Mouse (Mus musculus) thymus, adult 2 months (tissue): Measurements from ENCODE around the gene Appbp2. TPM values are rescaled to one million over a fixed set of nuclear protein-coding genes. Genes with fewer than 3 reads are reported as not detected.
A peak's percentile ranks its signal among the peaks of the same experiment; 100 is the strongest.

Experiments
- DNase-seq: peaks from one replicate; pipeline ENCODE4 v3.0.0; 2021
- H3K27ac ChIP-seq: fragments of 200-500 bp; 2 replicates; pipeline ENCODE4 v1.5.1; 2012; ENCODE audit warnings: low read length, control low read depth; ENCODE audit not compliant: control insufficient read depth, insufficient read depth
- H3K27me3 ChIP-seq: fragments of 200-500 bp; 2 replicates; pipeline ENCODE4 v1.6.1; 2012; ENCODE audit warnings: mild to moderate bottlenecking, low read length, moderate library complexity, mixed read lengths; ENCODE audit not compliant: control insufficient read depth, insufficient read depth
- H3K36me3 ChIP-seq: fragments of 200-500 bp; 2 replicates; pipeline ENCODE4 v1.6.1; 2012; ENCODE audit warnings: mild to moderate bottlenecking, low read length, moderate library complexity; ENCODE audit not compliant: control insufficient read depth, insufficient read depth
- H3K4me1 ChIP-seq: fragments of 200-500 bp; replicated peaks from 2 replicates; pipeline ENCODE4 v1.6.1; 2012; ENCODE audit warnings: low read length; ENCODE audit not compliant: control insufficient read depth, insufficient read depth
- H3K4me3 ChIP-seq: fragments of 200-500 bp; 2 replicates; pipeline ENCODE4 v1.5.1; 2012; ENCODE audit warnings: mild to moderate bottlenecking, low read length, control low read depth, moderate library complexity; ENCODE audit not compliant: control insufficient read depth, insufficient read depth
- CTCF ChIP-seq: fragments of 200-500 bp; IDR thresholded peaks from 2 replicates; pipeline ENCODE4 v1.5.1; 2012; ENCODE audit warnings: mild to moderate bottlenecking, control low read depth, low read length, moderate library complexity, borderline replicate concordance; ENCODE audit not compliant: control insufficient read depth, poor library complexity, insufficient read depth; ENCODE audit errors: extremely low read depth
- POLR2A ChIP-seq: fragments of 200-500 bp; IDR thresholded peaks from 2 replicates; pipeline ENCODE4 v1.6.1; 2012; ENCODE audit warnings: mild to moderate bottlenecking, low read length, control low read depth, moderate library complexity; ENCODE audit not compliant: control insufficient read depth, poor library complexity, insufficient read depth; ENCODE audit errors: extremely low read depth
- WGBS: fragments of 180-500 bp; shearing (Covaris S2); methylation state at CpG from one replicate; pipeline ENCODE4 v1.1.7; 2018; 5-methylcytosine and 5-hydroxymethylcytosine counted together
- polyA plus RNA-seq: library from polyadenylated mRNA; depleted of rRNA; stranded (reverse); fragments of >200 nt; gene quantifications from 2 replicates; pipeline ENCODE4 v1.2.3, GENCODE M21; 2012

Appbp2 gene
- polyA plus RNA-seq, 1 experiment, result 13.8 TPM

GRCm38 (mm10) chr11:85270631-85271030 lies 35.7 kb upstream of the Appbp2 start:
- Histone ChIP-seq H3K4me3 (no peak overlapping the region), H3K27me3 (no peaks in the 10 kb centered on the region), H3K27ac (no peak overlapping the region), H3K4me1 (no peaks in the 10 kb centered on the region), H3K36me3 (no peaks in the 10 kb centered on the region)
- TF ChIP-seq POLR2A, result no peak
- no peak for TF ChIP-seq CTCF
- 56% methylated on average over 3 of the region's 3 CpGs for WGBS
- DNase-seq, result peak; percentile 68

DNA sequence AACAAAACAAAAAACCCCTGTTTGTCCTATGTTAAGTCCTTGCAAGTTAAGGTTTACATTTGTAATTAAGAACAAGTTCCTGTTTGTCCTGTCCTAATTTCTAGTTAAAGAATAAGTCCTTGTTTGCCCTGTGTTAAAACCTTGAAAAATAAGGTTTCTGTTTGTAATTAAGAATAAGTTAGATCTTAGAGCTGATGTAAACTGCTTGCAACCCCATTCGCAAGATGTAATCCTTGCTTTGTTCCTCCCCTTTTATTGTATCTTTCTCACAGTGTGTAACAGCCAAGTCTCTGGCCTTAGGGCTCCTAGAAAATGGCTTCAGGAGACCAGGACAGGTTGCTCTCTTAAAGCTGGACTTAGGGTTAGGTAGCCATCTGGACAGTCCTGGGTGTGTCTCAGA lies 32.5 kb upstream of the Appbp2 start:
- Histone ChIP-seq H3K36me3 (no peaks in the 10 kb centered on the region), H3K4me3 (no peak overlapping the region), H3K27ac (no peak overlapping the region), H3K4me1 (no peaks in the 10 kb centered on the region), H3K27me3 (no peaks in the 10 kb centered on the region)
- WGBS, result 95% methylated on average over 1 of the region's 1 CpGs
- no peak for DNase-seq
- TF ChIP-seq CTCF, result no peak
- TF ChIP-seq POLR2A, result no peak

DNA sequence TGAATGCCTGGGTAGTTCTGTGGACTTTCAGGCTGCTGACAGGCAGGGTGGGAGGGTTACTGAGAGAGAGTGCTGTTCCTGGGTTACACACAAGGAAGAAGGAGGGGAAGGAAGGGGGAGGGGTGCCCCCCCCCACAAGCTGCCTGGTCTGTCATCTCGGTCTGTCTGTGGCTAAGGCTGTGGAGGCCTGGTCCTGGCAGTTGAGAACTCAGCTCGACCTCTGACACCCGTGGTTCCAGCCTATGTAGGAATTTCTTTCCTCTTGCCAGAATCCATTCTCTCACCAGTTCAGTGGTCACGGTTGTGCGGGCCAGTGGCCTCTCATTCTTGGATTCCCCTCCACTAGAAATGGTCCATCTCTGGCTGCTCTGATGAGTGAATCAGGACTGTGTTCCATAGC lies 29.7 kb upstream of the Appbp2 start:
- no peak overlapping the region for H3K27ac ChIP-seq
- no peak overlapping the region for H3K4me3 ChIP-seq
- no peak for DNase-seq
- WGBS, result 43% methylated on average over 5 of the region's 5 CpGs
- TF ChIP-seq POLR2A (no peak), CTCF (no peak)
- H3K27me3 ChIP-seq, result no peaks in the 10 kb centered on the region
- H3K4me1 ChIP-seq, result no peaks in the 10 kb centered on the region
- no peaks in the 10 kb centered on the region for H3K36me3 ChIP-seq

GRCm38 (mm10) chr11:85261192-85261591 lies 26.3 kb upstream of the Appbp2 start:
- TF ChIP-seq POLR2A, result no peak
- no peak for TF ChIP-seq CTCF
- Histone ChIP-seq H3K27me3 (no peaks in the 10 kb centered on the region), H3K4me1 (no peaks in the 10 kb centered on the region), H3K36me3 (no peaks in the 10 kb centered on the region), H3K27ac (no peak overlapping the region), H3K4me3 (no peak overlapping the region)
- DNase-seq, result peak; percentile 80
- 22% methylated on average over 7 of the region's 7 CpGs for WGBS

- Histone ChIP-seq H3K4me1 (no peaks in the 10 kb centered on the region), H3K4me3 (no peak overlapping the region), H3K27me3 (no peaks in the 10 kb centered on the region), H3K36me3 (no peaks in the 10 kb centered on the region), H3K27ac (no peak overlapping the region)
- DNase-seq, result no peak
- 97% methylated on average over 11 of the region's 11 CpGs for WGBS
- no peak for TF ChIP-seq POLR2A
- TF ChIP-seq CTCF, result no peak
Observed at GRCm38 (mm10) chr11:85258966-85259365, 24.0 kb upstream of the Appbp2 start.

GRCm38 (mm10) chr11:85255471-85256027 lies 20.6 kb upstream of the Appbp2 start:
- H3K27me3 ChIP-seq, result no peaks in the 10 kb centered on the region
- no peak for DNase-seq
- no peaks in the 10 kb centered on the region for H3K4me1 ChIP-seq
- no peak for TF ChIP-seq CTCF
- no peak for TF ChIP-seq POLR2A
- WGBS, result 83% methylated on average over 3 of the region's 3 CpGs
- no peaks in the 10 kb centered on the region for H3K36me3 ChIP-seq
- H3K4me3 ChIP-seq, result no peak overlapping the region
- no peak overlapping the region for H3K27ac ChIP-seq

DNA sequence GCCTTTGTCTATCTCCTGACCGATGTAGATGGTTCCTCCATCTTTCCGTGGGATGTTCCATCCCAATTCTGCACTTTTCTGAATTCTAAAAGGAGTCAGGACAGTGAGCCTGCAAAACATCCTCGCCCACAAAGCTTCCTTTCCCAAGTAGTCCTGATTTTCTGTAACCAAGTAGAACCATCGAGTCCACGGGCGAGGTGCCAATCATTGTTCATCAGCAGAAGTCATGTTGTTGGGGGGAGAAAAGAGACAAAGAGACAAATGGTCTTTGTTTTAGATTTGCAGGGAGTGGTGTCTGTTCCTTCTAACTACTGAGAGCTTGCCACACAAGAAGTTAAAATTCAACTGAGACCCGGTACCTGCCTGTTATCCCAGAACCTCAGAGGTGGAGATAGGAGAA lies 18.7 kb upstream of the Appbp2 start:
- Histone ChIP-seq H3K4me1 (no peaks in the 10 kb centered on the region), H3K27me3 (no peaks in the 10 kb centered on the region), H3K27ac (no peak overlapping the region), H3K4me3 (no peak overlapping the region), H3K36me3 (no peaks in the 10 kb centered on the region)
- TF ChIP-seq POLR2A (no peak), CTCF (no peak)
- 93% methylated on average over 7 of the region's 7 CpGs for WGBS
- DNase-seq, result no peak
